Mouse (Mus musculus) heart, embryonic 10.5 days (tissue): ENCODE results near the gene Ltbp1. TPM values are rescaled to one million over a fixed set of nuclear protein-coding genes. Genes with fewer than 3 reads are reported as not detected.

Experiments
- DNase-seq: peaks from one replicate; pipeline ENCODE4 v3.0.0-alpha.2; 2017; ENCODE audit warnings: low spot score
- H3K27ac ChIP-seq: fragments of 300-500 bp; sonication (generic); 2 replicates; pipeline ENCODE4 v1.5.1; 2016; ENCODE audit warnings: mild to moderate bottlenecking
- H3K27me3 ChIP-seq: fragments of 300-500 bp; sonication (generic); 2 replicates; pipeline ENCODE4 v1.6.1; 2016; ENCODE audit warnings: mild to moderate bottlenecking; ENCODE audit not compliant: poor library complexity, insufficient read depth, severe bottlenecking
- H3K36me3 ChIP-seq: fragments of 300-500 bp; sonication (generic); 2 replicates; pipeline ENCODE4 v1.6.1; 2016; ENCODE audit warnings: mild to moderate bottlenecking, moderate library complexity
- H3K4me1 ChIP-seq: fragments of 300-500 bp; sonication (generic); 2 replicates; pipeline ENCODE4 v1.6.1; 2016; ENCODE audit warnings: mild to moderate bottlenecking
- H3K4me3 ChIP-seq: fragments of 300-500 bp; sonication (generic); 2 replicates; pipeline ENCODE4 v1.5.1; 2016; ENCODE audit warnings: mild to moderate bottlenecking, moderate library complexity
- H3K9me3 ChIP-seq: fragments of 300-500 bp; sonication (generic); 2 replicates; pipeline ENCODE4 v1.6.1; 2016; ENCODE audit warnings: mild to moderate bottlenecking, moderate library complexity
- WGBS: fragments of 180-500 bp; shearing (Covaris S2); methylation state at CpG from one replicate; pipeline ENCODE4 v1.1.7; 2016; 5-methylcytosine and 5-hydroxymethylcytosine counted together
- polyA plus RNA-seq: library from polyadenylated mRNA; unstranded; fragments of >200 nt; fragmentation: Nextera tagmentation; extraction: Ambion mirVana; gene quantifications from 2 replicates; pipeline ENCODE4 v1.2.1, GENCODE M21; 2016

Gene Ltbp1
- polyA plus RNA-seq, 1 experiment from 2014 or later: 29.7 TPM

DNA sequence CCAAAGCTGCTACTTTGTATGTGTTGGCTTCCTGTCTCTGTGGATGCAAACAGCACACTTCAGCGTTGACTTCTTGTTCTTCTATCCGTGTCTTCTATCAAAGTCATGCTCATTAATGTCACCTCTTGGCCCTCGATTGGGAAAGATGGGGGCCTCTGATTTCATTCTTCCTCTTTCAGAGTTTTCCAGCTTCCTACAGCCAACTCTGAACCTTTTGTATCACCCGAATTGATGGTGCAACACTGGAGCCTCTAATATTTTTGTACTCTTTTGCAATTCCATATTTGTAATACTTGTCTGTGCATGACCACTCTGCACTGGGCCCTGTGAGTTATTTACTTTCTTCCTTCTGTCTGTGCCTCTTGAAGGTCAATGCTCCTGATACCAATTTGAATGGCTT is 141.8 kb downstream of the Ltbp1 start:
- no peaks in the 10 kb centered on the region for H3K27me3 ChIP-seq
- H3K27ac ChIP-seq: no peak overlapping the region
- WGBS: 84% methylated on average over 4 of the region's 4 CpGs
- H3K9me3 ChIP-seq: no peaks in the 10 kb centered on the region
- no peak for DNase-seq
- H3K4me1 ChIP-seq: peaks cover 18% of the 10 kb centered on the region
- no peak overlapping the region for H3K4me3 ChIP-seq
- no peaks in the 10 kb centered on the region for H3K36me3 ChIP-seq

DNA sequence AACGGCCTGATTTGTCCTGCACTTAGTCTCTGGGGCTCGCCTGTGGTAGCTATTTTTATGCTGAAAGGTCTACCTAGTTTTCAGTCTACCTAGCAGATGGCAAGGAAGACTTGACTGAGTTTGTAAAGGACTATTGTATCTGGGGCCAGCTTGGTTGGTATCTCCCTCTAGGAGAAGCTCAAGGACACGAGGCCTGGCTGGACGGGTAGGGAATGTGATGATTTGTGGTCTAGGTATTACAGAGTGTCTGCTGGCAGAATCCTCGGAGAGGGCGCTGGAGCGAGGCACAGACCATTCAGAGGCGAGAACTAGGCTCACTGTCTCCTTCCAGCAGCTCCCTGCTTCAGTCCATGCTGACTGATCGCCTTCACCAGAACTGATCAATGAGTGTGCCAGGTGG is 146.4 kb downstream of the Ltbp1 start:
- no peaks in the 10 kb centered on the region for H3K36me3 ChIP-seq
- peaks cover 21% of the 10 kb centered on the region for H3K4me1 ChIP-seq
- H3K9me3 ChIP-seq: no peaks in the 10 kb centered on the region
- no peaks in the 10 kb centered on the region for H3K27me3 ChIP-seq
- WGBS: 31% methylated on average over 9 of the region's 9 CpGs
- no peak for DNase-seq
- peak overlapping the region; percentile 11; the same call in 1 of the 2 replicates for H3K27ac ChIP-seq
- no peak overlapping the region for H3K4me3 ChIP-seq

DNA sequence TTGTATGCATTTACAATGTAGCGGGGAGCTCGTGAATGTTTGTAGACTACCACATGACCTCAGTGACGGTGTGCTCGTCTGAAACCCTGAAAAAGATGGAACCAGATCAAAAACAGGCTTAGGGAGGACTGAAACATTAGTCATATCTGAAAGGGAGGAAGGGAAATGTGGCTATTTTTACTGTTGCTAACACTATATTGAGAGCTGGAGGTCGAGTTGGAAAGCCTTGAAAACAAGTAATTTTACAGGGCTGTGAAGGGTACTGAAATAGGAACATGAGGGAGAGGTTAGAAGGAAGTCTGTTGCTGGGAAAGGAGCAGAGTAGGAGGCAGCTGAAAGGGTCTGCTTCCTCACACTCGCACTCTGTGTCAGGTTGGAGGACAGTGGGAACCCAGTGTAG is 147.7 kb downstream of the Ltbp1 start:
- no peaks in the 10 kb centered on the region for H3K9me3 ChIP-seq
- H3K27me3 ChIP-seq: no peaks in the 10 kb centered on the region
- no peak overlapping the region for H3K27ac ChIP-seq
- 70% methylated on average over 6 of the region's 6 CpGs for WGBS
- peaks cover 25% of the 10 kb centered on the region for H3K4me1 ChIP-seq
- H3K4me3 ChIP-seq: no peak overlapping the region
- no peak for DNase-seq
- H3K36me3 ChIP-seq: no peaks in the 10 kb centered on the region

DNA sequence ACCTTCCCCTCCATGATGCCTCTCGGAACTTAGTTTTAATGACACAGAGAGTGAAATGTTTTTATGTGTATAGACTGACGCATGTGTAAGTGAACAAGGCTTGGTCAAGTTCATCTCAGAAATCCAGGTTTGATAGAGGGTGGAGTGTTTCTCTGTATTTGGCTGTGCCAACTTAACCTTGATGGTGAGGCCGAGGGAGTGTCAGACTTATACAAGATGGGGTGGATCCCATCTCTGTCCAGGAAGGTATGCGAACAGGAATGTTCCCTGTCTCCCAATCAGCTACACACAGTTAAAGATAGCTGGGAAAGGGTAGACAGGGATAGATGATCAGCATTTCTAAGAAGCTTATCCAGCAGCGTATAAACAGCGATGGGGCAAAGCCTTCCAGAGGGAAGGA is 153.0 kb downstream of the Ltbp1 start:
- H3K9me3 ChIP-seq: no peaks in the 10 kb centered on the region
- no peaks in the 10 kb centered on the region for H3K27me3 ChIP-seq
- no peak overlapping the region for H3K4me3 ChIP-seq
- peaks cover 23% of the 10 kb centered on the region; the same call in 1 of the 2 replicates for H3K4me1 ChIP-seq
- H3K36me3 ChIP-seq: no peaks in the 10 kb centered on the region
- WGBS: 64% methylated on average over 6 of the region's 6 CpGs
- DNase-seq: no peak
- H3K27ac ChIP-seq: no peak overlapping the region

DNA sequence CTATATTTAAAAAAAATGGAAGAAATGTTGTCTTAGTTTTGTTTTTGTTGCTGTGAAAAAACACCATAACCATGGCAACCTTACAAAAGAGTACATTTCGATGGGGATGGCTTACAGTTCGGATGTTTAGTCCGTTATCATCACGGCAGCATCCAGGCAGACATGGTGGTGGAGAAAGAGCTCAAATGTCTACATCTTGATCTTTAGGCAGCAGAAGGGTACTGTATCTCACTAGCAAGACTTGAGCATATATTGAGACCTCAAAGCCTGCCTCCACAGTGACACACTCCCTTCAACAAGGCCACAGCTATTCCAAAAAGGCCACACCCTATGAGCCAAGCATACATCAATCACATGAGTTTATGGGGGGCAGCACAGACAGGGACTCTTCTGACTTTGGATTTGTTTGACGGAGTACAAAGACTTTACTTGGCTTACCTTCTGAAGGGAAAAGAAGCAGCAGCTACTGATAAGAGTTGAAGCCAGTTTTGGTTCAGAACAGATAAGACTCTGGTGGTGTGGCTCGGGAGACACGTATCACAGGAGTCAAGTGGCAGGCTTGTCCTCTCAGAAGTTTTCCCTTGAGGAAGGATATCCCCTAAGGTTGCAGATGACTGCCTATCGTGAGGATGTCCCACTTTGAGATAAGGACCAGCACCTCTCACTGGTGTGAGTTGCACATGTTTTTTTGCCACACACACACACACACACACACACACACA is 153.9 kb downstream of the Ltbp1 start:
- H3K4me3 ChIP-seq: no peak overlapping the region
- no peak overlapping the region for H3K27ac ChIP-seq
- 57% methylated on average over 8 of the region's 8 CpGs for WGBS
- H3K9me3 ChIP-seq: no peaks in the 10 kb centered on the region
- peaks cover 20% of the 10 kb centered on the region; the same call in 1 of the 2 replicates for H3K4me1 ChIP-seq
- DNase-seq: no peak
- H3K36me3 ChIP-seq: no peaks in the 10 kb centered on the region
- no peaks in the 10 kb centered on the region for H3K27me3 ChIP-seq

DNA sequence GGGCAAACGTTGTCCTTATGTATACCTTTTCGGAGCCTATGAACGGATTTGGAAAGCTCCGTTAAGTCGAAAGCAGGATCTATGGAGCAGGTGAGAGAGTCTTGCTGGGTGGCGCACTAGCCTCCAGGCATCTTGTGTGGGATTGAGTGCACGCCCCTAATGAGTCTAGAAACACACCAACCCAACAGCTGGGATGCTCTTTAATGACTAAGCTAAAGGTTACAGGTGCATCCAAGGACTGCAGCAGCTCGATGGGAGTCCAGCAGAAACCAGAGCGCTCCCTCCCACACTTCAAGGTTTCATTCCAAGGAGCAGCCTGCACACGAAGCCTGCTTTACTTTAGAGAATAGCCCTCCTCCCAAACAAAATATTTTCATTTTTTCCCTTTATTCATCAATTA is 155.7 kb downstream of the Ltbp1 start:
- H3K4me3 ChIP-seq: no peak overlapping the region
- no peaks in the 10 kb centered on the region for H3K9me3 ChIP-seq
- no peaks in the 10 kb centered on the region for H3K36me3 ChIP-seq
- H3K4me1 ChIP-seq: peaks cover 18% of the 10 kb centered on the region; the same call in 1 of the 2 replicates
- WGBS: 91% methylated on average over 10 of the region's 10 CpGs
- no peak for DNase-seq
- no peak overlapping the region for H3K27ac ChIP-seq
- no peaks in the 10 kb centered on the region for H3K27me3 ChIP-seq

DNA sequence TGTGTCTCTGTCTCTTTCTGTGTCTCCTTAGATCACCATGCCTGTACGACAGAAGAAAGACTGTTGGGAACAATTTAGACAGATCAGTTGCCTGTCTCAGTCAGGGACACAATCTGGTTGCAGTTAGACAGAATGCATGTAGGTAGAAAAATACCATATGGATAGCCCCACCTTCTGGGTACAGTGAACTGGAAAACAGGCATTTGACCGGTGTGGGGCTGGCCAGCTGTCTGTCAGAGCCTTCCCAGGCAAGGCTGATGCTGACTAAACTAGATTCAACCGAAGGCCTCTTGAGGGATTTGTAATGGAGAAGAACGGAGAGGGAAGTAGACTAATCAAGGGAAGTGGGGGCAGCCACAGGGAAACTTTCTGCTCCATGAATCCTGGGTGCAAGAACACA is 156.6 kb downstream of the Ltbp1 start:
- 78% methylated on average over 4 of the region's 4 CpGs for WGBS

DNA sequence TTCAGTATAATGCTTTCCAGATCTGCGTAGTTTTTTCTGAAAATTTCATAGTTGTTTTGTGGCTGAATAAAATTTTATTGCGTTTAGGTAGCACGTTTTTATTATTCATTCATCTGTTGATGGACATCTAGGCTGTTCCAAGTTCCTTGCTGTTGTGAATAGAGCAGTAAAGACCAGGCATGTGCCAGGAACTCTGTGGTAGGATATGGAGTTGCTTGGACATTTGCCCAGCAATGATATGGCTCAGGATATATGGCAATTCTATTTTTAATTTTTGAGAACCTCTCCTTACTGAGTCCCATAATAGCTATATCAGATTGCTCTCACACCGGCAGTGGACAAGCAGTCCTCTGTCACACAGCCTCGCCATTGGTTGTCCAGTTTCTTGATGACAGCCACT is 159.2 kb downstream of the Ltbp1 start:
- no peaks in the 10 kb centered on the region for H3K27me3 ChIP-seq
- H3K27ac ChIP-seq: no peak overlapping the region
- H3K36me3 ChIP-seq: no peaks in the 10 kb centered on the region
- WGBS: 67% methylated on average over 5 of the region's 5 CpGs
- H3K9me3 ChIP-seq: no peaks in the 10 kb centered on the region
- H3K4me1 ChIP-seq: peaks cover 7% of the 10 kb centered on the region; the same call in 1 of the 2 replicates
- no peak for DNase-seq
- no peak overlapping the region for H3K4me3 ChIP-seq

More for the DNA sequence above, 156.6 kb downstream of the Ltbp1 start:
- H3K36me3 ChIP-seq: no peaks in the 10 kb centered on the region
- peaks cover 18% of the 10 kb centered on the region; the same call in 1 of the 2 replicates for H3K4me1 ChIP-seq
- no peaks in the 10 kb centered on the region for H3K9me3 ChIP-seq
- no peak overlapping the region for H3K27ac ChIP-seq
- DNase-seq: no peak
- no peak overlapping the region for H3K4me3 ChIP-seq
- no peaks in the 10 kb centered on the region for H3K27me3 ChIP-seq

DNA sequence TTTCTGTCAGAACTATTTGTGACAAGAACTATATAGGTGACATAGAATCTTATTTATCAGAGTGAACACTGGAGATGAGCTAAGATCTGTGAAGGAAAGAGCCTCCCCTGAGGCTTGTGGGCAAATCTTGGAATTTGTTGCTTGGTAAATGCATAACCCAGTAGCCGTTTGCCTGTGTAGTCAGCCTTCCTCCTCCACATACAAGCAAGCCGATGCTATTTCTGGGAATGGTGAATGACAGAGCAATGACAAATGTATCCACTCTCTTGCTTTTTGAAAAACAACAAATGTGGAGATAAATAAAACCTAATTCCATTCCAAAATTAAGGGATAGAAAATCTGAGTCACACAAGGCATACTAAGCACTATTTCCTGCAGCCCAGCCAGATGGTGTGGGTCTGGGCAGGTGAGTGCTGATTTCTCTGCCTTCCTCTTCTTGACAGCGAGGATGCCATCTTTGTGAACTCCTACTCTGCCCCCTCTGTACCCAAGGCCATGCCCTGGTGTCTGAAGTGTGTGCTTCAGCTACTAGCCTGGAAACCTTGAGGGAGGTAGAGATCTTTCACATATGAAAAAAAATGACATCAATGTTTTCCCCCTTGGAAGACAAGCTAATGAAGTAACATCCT is 163.3 kb downstream of the Ltbp1 start:
- Histone ChIP-seq H3K27ac (no peak overlapping the region), H3K4me1 (peaks cover 13% of the 10 kb centered on the region), H3K9me3 (no peaks in the 10 kb centered on the region), H3K36me3 (no peaks in the 10 kb centered on the region), H3K27me3 (no peaks in the 10 kb centered on the region), H3K4me3 (no peak overlapping the region)
- DNase-seq: no peak
- 73% methylated on average over 3 of the region's 3 CpGs for WGBS

DNA sequence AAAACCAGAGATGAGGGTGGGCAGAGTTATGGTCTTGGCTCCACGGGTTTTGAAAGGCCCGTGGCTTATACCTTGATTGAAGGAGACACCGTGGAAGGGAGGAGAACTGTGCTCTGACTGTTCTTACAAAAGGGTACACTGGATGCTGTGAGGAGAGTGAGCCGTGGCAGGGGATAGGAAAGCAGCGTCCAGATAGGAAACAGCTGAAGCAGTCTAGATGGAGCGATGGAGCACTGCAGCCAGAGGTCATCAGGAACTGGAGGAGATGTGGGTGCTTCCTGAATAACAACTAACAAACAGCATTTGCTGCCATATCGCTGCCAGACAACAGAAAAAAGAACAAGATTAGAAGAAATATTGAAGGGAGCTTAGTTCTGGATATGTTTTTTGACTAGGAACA is 166.3 kb downstream of the Ltbp1 start:
- H3K4me3 ChIP-seq: no peak overlapping the region
- H3K27me3 ChIP-seq: no peaks in the 10 kb centered on the region
- H3K36me3 ChIP-seq: no peaks in the 10 kb centered on the region
- H3K9me3 ChIP-seq: no peaks in the 10 kb centered on the region
- WGBS: 75% methylated on average over 7 of the region's 7 CpGs
- no peak for DNase-seq
- peaks cover 20% of the 10 kb centered on the region for H3K4me1 ChIP-seq
- H3K27ac ChIP-seq: no peak overlapping the region

DNA sequence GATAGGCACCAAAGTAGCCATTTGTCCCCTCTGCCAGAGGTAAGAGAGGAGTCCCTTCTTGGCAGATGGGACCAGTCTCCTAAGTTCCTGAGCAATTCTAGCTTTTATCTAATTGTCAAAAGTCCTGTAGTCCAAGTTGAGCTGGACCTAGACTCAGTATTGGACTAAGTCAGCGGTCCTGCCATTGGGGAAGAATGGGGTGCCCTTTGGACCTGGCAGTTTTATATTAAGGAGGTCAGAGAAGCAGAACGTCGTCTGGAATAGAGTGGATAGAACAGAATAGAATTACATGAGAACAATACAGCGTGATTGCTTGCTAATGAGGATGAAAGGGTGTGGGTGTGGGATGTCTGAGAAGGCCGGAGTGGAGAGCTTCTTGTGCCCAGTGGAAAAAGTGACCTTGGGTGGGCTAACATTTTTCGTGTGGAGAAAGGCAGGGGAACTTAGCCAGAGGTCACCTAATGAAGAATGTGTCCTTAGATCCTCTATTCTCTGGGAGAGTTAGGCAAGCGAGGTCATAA is 167.4 kb downstream of the Ltbp1 start:
- DNase-seq: no peak
- H3K4me1 ChIP-seq: peaks cover 20% of the 10 kb centered on the region
- no peaks in the 10 kb centered on the region for H3K36me3 ChIP-seq
- no peak overlapping the region for H3K4me3 ChIP-seq
- H3K9me3 ChIP-seq: no peaks in the 10 kb centered on the region
- H3K27ac ChIP-seq: no peak overlapping the region
- 86% methylated on average over 7 of the region's 7 CpGs for WGBS
- no peaks in the 10 kb centered on the region for H3K27me3 ChIP-seq

DNA sequence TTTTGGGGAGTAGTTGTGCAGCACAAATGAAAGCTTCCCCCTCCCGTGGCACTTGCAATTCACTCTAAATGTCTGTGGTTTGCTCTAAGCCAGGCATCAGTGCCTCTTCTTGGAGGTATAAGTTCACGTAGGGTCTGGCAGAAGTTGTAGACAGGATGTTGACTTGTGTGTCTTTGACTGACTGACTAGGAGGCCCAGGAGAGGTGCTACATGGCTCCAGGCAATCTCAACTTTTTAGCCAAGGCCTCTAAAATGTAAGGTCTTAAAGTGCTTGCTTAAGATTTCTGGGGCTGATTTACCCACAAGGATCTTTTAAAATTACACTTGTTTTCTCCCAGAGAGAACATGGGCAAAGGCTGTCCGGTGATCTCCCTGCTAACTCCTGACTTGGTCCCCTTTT is 169.1 kb downstream of the Ltbp1 start:
- no peaks in the 10 kb centered on the region for H3K27me3 ChIP-seq
- no peak overlapping the region for H3K4me3 ChIP-seq
- peaks cover 31% of the 10 kb centered on the region for H3K4me1 ChIP-seq
- no peaks in the 10 kb centered on the region for H3K36me3 ChIP-seq
- no peaks in the 10 kb centered on the region for H3K9me3 ChIP-seq
- 81% methylated on average over 3 of the region's 3 CpGs for WGBS
- DNase-seq: no peak
- no peak overlapping the region for H3K27ac ChIP-seq
